Mouse (Mus musculus) layer of hippocampus, postnatal 14 days (tissue): Measurements from ENCODE around the gene Ppargc1a. TPM values are rescaled to one million over a fixed set of nuclear protein-coding genes. Genes with fewer than 3 reads are reported as not detected.

Experiments used
- DNase-seq, 2 experiments: peaks; one replicate each; pipeline ENCODE4 v3.0.0; 2021 to 2022; ENCODE audit warnings: low spot score in 2 of 2, mixed read lengths in 1 of 2
- total RNA-seq, 2 experiments: library from RNA; stranded (reverse); gene quantifications; 2 replicates each; pipeline ENCODE4 v1.2.3; 2021

Ppargc1a gene
- total RNA-seq, 2 experiments from 2014 or later: 41.9 to 50.1 TPM

GRCm38 (mm10) chr5:51553251-51553650, 14.3 kb downstream of the Ppargc1a start:
- DNase-seq: no peak

GRCm38 (mm10) chr5:51552483-51553091, 14.9 kb downstream of the Ppargc1a start:
- peak; percentile 43 to 54 for DNase-seq

- DNase-seq: no peak
Observed at GRCm38 (mm10) chr5:51551852-51552482, 15.6 kb downstream of the Ppargc1a start.

GRCm38 (mm10) chr5:51547442-51548035, 20.0 kb downstream of the Ppargc1a start:
- no peak for DNase-seq

- DNase-seq: no peak
Observed at GRCm38 (mm10) chr5:51546817-51547216, 20.7 kb downstream of the Ppargc1a start.

GRCm38 (mm10) chr5:51545133-51546049, 22.1 kb downstream of the Ppargc1a start:
- no peak for DNase-seq

- DNase-seq: no peak
Observed at GRCm38 (mm10) chr5:51544141-51544735, 23.3 kb downstream of the Ppargc1a start.

GRCm38 (mm10) chr5:51541557-51541956, 26.0 kb downstream of the Ppargc1a start:
- no peak for DNase-seq

- no peak for DNase-seq
Observed at GRCm38 (mm10) chr5:51540816-51541215, 26.7 kb downstream of the Ppargc1a start.

- no peak for DNase-seq
Observed at GRCm38 (mm10) chr5:51539563-51539962, 28.0 kb downstream of the Ppargc1a start.

- no peak for DNase-seq
Observed at GRCm38 (mm10) chr5:51538319-51538718, 29.2 kb downstream of the Ppargc1a start.

- no peak for DNase-seq
Observed at GRCm38 (mm10) chr5:51537646-51538030, 29.9 kb downstream of the Ppargc1a start.

GRCm38 (mm10) chr5:51537009-51537645, 30.4 kb downstream of the Ppargc1a start:
- DNase-seq: no peak

- no peak for DNase-seq
Observed at GRCm38 (mm10) chr5:51534456-51534855, 33.1 kb downstream of the Ppargc1a start.

- no peak for DNase-seq
Observed at GRCm38 (mm10) chr5:51531286-51531685, 36.2 kb downstream of the Ppargc1a start.

GRCm38 (mm10) chr5:51529444-51529843, 38.1 kb downstream of the Ppargc1a start:
- no peak for DNase-seq

GRCm38 (mm10) chr5:51528165-51528498, 39.4 kb downstream of the Ppargc1a start:
- no peak for DNase-seq

- DNase-seq: no peak
Observed at GRCm38 (mm10) chr5:51527498-51528164, 39.9 kb downstream of the Ppargc1a start.

GRCm38 (mm10) chr5:51525858-51526257, 41.7 kb downstream of the Ppargc1a start:
- no peak for DNase-seq

- peak in 1 of 2 experiments; percentile 18 for DNase-seq
Observed at GRCm38 (mm10) chr5:51520807-51521206, 46.7 kb downstream of the Ppargc1a start.
